Mouse (Mus musculus) gastrocnemius, postnatal 25 days (tissue): ENCODE results near the gene Ppp2r1b. TPM values are rescaled to one million over a fixed set of nuclear protein-coding genes. Genes with fewer than 3 reads are reported as not detected.

ENCODE experiments used
- DNase-seq: peaks from one replicate; pipeline ENCODE4 v3.0.0; 2022
- total RNA-seq, 2 experiments: library from RNA; stranded (reverse); gene quantifications; 1 replicate in 1 of 2; 2 replicates in 1 of 2; pipeline ENCODE4 v1.2.3; 2021

Gene Ppp2r1b
- total RNA-seq, 2 experiments from 2014 or later: 5.0 to 7.9 TPM

DNA sequence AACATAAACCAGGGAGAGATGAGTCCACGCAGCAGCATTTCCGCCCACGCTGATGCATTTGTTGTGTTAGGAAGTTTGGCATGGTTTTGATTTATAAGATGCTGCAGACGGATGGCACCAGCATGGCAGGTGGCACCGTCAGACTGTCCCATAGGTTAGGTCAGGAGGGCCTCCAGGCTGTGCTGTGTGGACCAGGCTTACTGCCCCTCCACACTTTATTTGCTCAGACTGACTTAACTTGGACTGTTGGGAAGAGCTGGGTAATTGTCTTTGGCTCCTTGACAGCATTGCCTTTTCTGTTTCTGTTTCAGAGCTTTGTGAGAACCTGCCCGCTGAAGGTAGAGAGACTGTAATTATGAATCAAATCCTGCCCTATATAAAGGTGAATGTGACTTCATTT, 21.9 kb downstream of the Ppp2r1b start:
- no peak for DNase-seq

DNA sequence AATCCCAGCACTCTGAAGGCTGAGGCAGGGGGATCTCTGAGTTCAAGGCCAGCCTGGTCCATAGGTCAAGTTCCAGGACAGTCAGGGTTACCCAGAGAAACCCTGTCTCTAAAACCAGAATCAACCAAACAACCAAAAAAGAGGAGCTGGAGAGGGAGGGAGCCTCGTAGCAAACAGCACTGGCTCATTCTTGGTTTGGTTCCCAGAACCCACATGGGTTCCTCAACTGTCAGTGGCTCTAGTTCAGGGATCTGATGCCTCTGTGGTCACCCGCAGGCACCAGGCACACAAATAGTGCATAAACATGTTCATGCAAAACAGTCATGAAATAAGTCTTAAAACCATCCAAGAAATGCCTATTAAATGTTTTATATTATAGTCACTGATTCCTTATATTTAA, 23.1 kb downstream of the Ppp2r1b start:
- DNase-seq: no peak

DNA sequence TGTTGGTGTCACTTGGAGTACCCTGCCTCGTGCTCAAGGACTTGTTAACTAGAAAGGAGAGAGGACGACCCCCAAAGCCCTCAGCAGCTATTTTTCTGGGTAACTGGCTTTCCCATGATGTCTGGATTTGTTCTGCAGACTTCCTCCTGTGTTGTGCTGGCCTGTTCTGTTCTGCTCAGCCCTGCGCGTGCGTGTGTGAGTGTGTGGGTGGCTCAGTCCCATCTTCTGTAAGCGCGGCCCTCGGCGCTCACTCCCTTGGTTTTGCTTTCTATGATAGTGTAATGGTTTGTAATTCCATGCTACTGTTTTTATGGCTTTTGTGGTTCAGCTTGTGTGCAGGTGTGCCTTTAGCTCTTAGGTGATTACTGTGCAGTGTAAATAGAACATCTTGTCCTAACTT, 28.1 kb downstream of the Ppp2r1b start:
- no peak for DNase-seq

GRCm38 (mm10) chr9:50874031-50874430, 28.9 kb downstream of the Ppp2r1b start:
- no peak for DNase-seq

- no peak for DNase-seq
These were observed 30.4 kb downstream of the Ppp2r1b start for GRCm38 (mm10) chr9:50875470-50875869.

- DNase-seq: no peak
These were observed 31.2 kb downstream of the Ppp2r1b start for GRCm38 (mm10) chr9:50876287-50876686.

GRCm38 (mm10) chr9:50877431-50877830, 32.3 kb downstream of the Ppp2r1b start:
- DNase-seq: no peak

GRCm38 (mm10) chr9:50882183-50882582, 37.1 kb downstream of the Ppp2r1b start:
- DNase-seq: no peak

DNA sequence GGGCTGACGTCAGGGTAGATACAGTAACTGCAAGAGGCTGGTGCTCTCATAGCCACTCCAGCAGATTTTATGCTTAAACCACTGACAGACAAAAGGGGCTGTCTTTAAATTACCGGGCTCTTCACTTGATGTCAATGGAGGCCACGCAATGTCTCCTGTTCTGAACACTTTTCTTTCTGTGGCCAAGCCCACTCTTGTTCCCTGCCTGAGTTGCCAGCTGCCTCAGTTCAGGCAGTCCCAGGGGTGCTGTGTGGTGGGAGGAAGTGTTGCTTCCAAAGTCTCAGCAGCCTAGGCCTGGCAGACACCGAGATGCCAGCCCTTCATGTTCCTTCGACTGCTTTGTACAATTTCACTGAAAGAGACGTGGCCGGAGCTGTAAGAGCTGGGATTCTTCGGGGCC, 39.0 kb downstream of the Ppp2r1b start:
- DNase-seq: no peak

DNA sequence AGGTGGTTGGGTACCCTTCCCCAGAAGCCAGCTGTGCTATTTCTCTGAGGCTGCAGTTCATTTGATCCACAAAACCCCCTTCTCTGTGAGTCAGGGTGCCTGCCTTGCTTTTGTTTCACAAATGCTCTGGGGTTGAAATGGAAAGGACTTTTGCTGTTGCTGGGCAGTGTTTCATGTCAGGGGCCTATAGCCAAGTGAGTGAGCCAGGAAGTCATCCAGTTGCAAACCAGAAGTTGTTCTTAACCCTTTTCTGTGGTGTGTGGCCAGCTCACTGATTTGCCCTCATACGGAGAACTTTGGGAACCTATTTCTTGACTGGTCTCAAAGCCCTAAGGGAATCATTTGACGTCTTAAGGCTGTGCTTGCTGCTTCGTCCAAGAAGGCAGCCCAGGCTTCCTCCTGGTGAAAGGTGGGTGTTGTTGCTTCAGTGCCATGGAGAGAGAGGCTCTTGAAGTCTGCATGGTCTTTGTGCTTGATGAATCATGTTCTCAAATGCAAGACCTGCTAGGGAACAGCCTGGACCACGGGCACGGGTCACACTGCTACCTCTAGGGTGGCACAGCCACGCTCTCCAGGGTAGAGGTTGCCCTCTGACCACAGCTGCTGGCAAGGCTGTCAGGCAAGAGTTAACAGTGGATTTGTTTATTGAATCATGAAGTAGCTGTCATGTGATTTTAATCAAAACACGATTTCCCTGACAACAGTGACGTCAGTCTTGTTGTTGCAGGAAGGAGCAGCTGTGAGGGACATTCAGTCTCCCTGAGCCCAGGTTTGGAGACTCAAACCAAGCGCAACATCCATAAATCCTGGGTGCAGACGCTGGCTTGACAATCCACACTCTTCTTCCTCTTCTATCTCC, 39.9 kb downstream of the Ppp2r1b start:
- DNase-seq: peak; percentile 72

- DNase-seq: peak; percentile 47
These were observed 40.5 kb downstream of the Ppp2r1b start for GRCm38 (mm10) chr9:50885600-50885987.

GRCm38 (mm10) chr9:50886870-50887269, 41.8 kb downstream of the Ppp2r1b start:
- DNase-seq: no peak

DNA sequence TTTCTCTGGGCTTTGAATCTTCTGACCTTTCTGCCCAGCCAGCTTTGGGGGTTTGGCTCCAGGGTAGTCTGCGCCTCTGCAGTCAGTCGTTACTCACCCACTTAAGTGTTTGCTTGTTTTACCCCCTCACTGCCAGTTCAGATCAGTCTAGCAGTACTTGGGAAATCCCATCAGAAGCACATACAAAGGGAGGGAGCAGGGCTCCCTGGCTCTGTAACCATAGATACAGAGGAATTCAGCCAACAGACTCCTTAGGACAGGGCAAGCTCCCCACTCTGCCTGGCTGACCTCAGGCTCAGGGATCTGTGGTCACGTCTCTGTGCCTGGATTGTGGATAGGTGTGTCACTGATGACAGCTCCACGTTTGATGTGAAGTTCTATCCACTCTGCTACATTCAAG, 42.2 kb downstream of the Ppp2r1b start:
- peak; percentile 58 for DNase-seq

DNA sequence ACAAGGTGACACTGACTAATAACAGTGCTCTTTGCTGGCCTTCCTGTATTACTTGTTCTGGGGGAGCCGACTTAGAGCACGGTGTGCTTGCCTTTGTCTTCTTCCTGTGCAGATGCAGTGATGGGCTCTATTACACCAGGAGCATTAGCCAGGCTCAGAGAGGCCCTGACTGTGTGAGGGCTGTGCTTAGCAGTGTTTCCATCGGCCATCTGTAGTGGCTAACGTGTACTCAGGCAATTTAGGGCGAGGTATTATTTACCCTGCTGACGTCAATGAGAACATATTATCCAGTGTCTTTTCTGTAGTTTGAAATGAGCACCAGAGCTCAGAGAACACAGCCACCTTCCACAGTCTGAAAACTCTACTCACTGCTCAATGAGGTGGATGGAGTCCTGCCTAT, 44.1 kb downstream of the Ppp2r1b start:
- no peak for DNase-seq

- no peak for DNase-seq
These were observed 44.9 kb downstream of the Ppp2r1b start for GRCm38 (mm10) chr9:50889964-50890363.

GRCm38 (mm10) chr9:50890494-50891090, 45.5 kb downstream of the Ppp2r1b start:
- DNase-seq: peak; percentile 42

DNA sequence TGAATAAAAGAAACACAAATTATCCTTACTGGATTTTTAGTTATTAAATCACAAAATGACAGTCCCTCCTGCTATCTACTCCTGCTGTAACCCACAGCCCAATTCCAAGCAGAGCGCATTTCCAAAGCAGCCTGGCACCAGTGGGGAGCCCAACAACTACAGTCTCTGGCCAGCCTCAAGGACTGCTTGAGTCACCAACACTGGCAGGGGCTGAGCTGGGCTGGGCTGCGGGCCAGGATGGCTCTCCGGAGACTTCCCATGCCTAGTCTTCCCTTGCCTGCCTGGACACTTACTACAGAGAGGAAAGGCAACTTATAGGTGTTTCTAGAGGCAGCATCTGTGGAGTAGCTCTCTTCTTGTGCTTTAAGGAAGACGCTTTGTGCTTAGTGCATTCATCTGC, 48.6 kb downstream of the Ppp2r1b start:
- DNase-seq: peak; percentile 85

- no peak for DNase-seq
These were observed 55.2 kb downstream of the Ppp2r1b start for GRCm38 (mm10) chr9:50900026-50900920.

GRCm38 (mm10) chr9:50904196-50904847, 59.2 kb downstream of the Ppp2r1b start:
- DNase-seq: no peak

GRCm38 (mm10) chr9:50905321-50905720, 60.2 kb downstream of the Ppp2r1b start:
- no peak for DNase-seq

DNA sequence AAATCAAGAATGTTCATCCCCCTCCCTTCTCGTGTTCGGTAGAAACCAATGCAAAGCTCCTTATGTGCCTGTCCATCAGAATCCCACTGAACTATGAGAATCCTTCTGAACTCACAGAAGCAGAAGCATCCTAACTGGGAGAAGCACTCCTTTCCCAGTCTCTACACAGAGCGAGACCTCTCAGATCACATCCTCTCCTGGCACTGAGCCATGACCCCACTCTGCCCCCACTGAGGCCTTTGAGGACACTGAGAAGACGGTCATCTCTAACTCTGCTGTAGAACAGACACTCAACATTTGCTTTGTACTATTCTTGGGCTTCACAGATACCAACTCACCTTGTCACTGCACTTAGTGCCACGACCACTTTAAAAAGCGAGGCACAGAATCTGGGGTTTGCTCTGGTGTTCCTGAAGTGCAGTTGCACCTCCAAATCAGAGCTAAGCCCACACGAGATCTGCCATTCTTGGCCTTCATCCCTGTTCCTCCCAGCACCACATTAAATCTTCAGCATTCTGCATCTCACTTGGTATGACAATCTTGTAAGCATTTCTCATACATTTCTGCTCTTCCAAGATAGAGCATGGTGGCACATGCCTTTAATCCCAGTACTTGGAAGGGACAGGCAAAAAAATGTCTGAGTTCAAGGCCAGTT, 66.9 kb downstream of the Ppp2r1b start:
- no peak for DNase-seq

DNA sequence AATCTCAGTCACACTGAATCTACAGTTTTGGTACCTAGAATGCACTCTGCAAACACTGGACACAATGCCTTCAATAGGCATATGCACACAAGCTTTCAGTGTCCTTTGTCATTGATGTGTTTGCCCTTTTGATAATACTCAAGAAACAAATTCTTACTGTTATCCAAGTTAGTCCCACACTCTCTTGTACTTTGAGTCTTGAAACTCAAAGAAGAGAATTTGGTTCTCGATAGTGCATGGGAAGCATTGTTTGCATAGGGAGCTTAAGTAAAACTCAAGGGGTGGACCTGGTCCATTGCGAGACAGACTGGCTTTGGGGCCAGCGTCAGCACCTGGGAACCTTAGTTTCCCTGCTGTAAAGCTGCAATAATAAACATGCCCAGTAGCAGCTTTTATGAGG, 73.0 kb downstream of the Ppp2r1b start:
- no peak for DNase-seq
